Mouse (Mus musculus) heart, postnatal 4 days (tissue): ENCODE data around the gene Serhl. TPM values are rescaled to one million over a fixed set of nuclear protein-coding genes. Genes with fewer than 3 reads are reported as not detected.
"Not testable (repeated sequence)": the region's sequence is repeated elsewhere in the genome, so short reads cannot be mapped to it uniquely, and the experiment has no call there.

Source experiments
- DNase-seq: peaks from one replicate; pipeline ENCODE4 v3.0.0; 2021
- total RNA-seq, 2 experiments: library from RNA; stranded (reverse); gene quantifications; 2 replicates each; pipeline ENCODE4 v1.2.3; 2021

The Serhl gene
- 10 to 100 TPM; 73.2 to 74.7 TPM for total RNA-seq

DNA sequence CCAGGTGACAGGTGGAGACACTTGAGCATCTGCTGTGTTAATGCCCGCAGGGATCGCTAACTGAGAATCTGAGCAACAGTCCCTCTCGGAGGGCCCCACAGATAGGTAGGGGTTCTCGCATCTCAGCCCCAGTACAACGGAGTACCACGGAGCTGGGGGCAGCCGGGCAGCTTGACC is at the start of gene Serhl:
TSS of gene Serhl (plus strand) at position 78 of the 177 bp plus-strand sequence.
- no peak for DNase-seq

DNA sequence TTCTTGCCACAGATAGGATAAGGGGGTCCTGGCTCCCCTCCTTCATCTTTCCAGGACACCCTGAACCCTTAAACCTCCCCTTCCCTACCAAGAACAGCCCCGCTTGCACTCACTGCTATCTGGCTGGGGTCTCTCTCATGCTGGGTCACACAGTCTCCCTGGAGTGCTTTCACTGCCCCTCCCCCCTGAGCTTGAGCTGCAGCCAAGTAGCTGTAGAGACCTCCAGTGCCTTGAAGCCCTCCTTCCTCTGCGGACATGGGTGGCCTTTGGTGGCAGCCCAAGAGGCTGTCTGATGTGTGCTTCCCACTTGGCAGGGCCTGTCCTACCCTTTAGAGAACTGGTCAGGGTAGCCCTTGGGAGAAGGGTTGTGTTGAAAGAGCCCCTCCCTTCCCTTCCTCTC is 49.1 kb upstream of the Serhl start:
- DNase-seq, result no peak

DNA sequence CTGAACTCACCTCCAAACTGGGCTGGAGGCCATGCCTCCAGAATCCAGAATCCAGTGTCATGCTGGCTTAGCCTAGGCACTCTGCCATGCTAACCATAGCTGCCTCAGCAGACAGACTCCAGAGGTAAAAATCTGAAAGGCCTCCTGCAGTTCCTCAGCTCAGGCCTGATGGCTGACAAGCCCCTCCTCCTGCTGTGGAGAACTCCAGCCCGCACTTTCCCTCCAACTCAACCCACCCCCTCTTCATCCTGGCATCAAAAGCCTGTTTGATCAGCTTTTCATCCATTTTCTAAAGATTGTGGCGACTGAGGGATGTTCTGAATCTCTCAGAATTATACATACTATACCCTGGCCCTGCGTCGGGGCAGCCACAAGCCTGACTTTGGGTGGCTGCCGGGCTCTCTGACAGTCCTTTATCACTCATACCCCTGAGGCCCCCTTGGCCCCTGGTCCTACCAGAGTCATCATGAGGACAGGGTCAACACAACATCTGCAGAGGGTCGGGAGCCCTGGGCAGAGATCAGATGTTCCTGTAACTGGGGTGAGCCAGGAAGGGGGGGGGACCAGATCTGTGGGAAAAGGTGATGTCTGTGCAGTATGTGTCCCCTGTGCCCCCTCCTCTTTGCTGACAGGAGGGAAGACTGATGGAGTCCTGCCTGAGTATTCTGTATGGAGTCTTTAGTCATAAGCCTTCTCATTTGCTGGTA is 46.5 kb upstream of the Serhl start:
- DNase-seq, result no peak

DNA sequence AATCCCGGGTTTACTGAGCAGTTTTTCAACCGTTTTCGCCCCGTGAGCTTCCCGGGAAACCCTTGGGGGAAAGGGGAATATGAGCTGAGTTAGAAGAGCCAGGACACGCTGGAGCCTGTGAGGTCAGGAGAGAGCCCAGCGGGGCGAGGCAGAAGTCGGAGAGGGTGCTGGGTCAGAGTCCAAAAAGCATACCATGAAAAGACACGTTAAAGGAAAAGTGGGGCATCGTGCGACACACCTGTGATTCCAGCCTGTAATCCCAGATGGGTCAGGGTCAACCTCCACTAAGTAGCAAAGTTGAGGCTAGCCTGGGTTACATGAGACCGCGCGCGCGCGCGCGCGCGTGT is 46.0 kb upstream of the Serhl start:
- no peak for DNase-seq

DNA sequence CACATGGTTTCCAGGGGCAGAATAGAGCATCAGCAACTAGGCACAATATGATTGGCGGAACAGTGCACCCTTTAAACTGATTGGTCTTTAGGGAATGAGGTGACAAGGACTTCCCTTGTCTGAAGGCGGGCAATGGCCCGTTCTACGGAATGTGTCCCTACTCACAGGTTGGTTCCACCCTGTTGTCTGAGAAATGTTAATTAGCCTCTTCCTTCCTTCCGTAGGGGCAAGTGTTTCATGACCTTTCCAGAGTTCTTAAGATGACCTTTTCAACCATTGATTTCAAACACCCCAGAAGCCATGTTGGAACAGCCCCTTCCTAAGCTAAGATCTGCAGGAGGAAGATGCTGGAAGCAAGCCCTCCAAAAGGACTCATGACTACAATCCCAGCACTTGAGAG is 43.7 kb upstream of the Serhl start:
- not testable (repeated sequence) for DNase-seq

DNA sequence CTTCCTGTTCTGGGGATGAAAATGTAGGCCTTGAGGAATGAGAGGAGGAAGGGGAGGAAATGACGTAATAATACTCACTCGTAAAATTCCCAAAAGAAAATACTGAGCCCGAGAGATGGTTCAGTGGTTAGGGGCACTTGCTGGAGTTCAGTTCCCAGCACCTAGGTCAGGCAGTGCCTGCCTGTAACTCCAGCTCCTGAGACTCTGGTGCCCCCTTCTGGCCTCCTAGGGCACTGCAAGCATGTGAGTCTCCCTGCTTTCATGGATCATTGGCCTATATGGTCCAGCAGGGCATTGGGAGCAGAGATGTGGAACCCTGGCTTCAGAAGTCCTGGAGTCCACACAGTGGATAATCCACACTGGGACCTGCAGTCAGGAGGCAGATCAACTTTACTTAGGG is 43.0 kb upstream of the Serhl start:
- no peak for DNase-seq

DNA sequence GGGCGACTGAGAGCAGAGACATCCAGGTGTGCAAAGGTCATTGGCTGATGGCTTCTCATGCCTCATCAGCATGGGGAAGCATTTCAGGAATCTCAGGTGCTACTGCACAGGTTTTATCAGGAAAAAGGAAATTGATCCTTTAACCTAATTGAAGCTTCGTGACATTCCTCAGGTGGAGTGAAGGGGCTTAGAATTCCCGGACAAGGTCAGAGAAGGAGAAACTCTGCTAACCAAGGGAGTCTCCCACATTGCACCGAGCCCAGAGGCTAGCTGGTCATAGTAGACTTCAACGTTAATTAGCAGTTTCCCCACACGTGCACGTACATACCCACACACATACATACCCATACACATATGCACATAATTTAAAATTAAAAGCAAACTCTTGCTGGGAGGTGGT is 42.6 kb upstream of the Serhl start:
- no peak for DNase-seq

DNA sequence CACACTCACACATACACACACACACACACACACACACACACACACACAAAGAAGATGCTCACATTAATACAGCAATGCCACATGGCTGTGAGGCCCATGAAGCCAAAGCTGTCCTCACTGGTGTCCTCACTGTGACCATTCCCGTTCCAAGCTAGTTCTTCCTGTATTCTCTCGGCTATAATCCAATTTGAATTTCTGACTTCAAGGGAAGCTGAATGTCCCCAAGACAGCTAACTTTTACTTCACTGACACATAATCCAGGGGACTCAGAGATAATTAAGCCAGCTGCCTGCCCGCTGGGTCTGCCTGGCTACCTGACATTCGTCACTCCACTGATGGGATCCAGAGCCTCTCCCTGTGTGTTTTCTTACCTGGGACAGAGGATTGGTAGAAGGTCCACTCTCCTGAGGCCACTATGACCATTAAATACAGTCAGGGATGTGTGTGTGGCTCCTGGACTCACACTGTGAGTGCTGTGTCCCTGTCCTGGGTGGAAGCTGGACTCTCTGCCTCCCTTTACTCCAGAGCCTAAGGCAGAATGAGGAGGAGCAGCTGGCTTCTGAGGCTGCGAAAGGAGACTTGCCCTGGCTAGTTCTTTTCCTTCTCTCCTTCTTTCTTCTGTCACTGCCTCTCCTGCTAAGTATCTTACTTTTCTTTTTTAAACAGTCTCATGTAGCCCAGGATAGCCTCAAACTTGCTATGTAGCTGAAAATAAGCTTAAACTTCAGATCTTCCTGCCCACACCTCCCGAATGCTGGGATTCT is 36.8 kb upstream of the Serhl start:
- no peak for DNase-seq

DNA sequence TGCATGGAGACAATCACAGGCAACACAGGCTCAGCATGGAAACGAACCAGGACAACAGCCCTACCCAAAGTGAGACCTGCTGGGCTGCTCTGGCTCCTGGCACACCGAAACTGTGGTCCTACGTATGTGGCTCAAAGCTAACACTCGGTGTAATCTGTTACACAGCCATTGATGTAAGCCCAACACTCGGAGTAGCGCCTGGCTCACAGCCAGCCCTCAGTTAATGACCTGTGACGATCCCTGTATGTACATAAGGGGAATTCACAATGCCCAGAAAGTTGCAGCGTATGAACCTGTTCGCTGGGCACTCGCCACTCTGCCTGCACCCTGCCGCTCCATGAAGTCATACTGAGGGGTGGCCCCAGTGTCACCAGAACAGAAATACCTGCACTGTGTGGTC is 36.0 kb upstream of the Serhl start:
- DNase-seq, result no peak

DNA sequence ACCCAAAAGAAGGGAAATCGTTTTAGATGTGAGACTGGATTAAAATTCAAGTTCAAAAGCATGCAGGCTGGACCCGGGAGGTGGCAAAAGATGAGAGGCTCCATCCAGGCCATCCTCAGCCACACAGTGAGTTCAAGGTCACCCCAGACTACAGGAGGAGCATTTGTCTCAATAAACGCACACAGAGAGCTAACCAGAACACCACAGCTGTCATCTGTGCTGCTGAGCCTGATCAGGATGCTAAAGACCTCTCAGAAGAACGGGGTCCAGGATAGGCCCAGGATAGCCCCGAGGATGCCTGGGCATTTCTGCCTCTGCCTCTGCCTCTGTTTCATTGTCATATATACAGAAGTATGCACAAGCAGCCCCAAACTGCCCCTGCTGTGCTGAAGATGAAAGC is 33.7 kb upstream of the Serhl start:
- no peak for DNase-seq

DNA sequence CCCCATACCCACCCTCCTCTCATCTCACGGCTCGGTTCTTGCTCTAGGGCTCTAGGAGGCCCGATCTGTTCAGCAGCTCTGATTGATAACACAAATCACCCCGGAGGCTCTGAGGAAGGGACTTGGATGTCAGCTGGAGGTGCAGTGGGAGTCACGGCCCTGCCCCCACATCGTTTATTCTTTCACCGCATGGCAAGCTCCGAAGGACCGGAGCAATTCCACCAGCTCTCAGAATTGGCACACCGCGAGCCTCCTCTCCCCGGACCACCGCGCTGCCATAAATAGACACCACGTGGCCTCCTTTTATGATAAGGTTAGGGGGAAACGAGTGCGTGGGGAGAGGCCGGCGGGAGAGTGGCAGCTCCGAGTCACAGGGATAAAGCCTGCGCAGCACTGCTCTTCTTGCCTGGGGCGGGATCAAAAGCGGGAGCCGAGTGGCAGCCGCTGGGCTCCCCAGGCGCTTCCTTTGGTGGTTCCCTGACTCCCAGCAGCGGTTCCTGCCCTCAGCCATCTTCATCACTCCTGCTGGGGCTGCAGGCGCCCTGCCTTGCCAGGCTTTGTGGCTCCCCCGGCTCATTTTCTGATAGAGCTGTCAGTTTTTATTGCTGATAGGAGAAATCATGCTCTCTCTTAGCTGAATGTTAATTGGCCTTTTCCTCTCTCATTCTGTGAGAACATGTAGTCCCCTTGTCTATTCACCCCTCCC is 32.8 kb upstream of the Serhl start:
- DNase-seq, result peak; percentile 79

DNA sequence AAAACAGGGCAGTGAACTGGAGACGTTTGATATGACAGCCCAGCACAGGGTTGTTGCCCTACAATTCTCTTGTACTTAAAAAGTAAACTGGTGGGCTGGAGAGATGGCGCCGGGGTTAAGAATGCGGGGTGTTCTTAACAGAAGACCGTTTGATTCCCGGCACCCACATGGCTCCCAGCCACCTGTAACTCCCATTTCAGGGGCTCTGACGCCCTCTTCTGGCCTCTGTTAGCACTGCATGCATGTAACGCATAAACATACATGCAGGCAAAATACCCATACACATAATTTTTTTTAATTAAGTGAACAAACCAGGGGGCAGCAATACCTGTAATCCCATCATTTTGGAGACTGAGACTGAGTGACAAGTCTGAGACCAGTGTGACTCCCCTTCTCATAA is 31.8 kb upstream of the Serhl start:
- DNase-seq, result no peak

DNA sequence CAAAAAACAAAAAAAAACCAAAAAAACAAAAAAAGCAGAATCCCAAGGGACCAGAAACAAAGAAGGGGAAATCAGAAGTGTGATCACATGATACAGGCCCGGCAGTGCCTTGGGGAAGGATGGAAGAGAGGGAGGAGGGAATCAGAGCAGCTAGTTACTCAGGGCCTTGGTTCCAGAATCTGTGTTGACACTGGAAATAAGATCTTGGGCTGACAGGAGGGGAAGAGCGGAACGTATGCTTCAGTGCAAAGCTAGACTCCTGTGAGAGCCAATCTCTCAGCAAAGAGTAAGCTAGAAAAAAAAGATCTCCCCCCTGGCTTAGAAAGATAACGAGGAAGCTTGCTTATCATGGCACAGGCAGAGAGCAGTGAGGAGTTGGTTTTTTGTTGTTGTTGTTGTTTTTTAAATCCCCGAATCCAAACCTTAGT is 30.1 kb upstream of the Serhl start:
- no peak for DNase-seq

DNA sequence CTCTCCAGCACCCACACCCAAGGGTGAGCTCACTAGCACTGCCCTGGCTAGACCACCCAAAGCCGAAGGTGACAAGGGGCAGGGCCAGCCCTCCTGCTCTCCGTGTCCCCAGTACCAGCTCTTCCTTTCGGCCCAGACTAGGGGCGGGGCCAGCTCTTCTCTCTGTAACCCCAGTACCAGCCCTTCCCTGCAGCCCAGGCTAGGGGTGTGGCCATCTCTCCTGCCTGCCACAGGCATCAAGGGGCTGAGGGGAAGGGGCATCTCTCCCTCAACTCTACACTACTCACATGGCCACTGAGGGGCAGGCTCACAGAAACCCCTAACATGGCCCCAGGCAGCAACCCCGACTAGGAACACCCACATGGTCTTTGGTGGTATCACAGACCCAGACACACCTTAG is 27.6 kb upstream of the Serhl start:
- DNase-seq, result no peak

DNA sequence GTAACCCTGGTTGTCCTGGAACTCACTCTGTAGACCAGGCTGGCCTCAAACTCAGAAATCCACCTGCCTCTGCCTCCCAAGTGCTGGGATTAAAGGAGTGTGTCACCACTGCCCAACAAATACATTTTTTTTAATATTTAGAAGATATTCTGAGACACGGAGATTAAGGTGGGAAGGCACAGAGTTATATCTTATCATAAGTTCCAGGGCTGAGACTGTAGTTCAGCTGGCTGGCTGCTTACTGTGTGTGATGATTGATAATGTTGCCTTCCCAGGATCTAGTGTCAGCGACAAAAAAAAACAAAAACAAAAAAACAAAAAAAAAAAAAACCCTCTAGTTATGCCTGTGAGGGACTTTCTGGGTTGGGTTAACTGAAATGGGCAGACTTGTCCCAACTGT is 26.7 kb upstream of the Serhl start:
- DNase-seq, result not testable (repeated sequence)

DNA sequence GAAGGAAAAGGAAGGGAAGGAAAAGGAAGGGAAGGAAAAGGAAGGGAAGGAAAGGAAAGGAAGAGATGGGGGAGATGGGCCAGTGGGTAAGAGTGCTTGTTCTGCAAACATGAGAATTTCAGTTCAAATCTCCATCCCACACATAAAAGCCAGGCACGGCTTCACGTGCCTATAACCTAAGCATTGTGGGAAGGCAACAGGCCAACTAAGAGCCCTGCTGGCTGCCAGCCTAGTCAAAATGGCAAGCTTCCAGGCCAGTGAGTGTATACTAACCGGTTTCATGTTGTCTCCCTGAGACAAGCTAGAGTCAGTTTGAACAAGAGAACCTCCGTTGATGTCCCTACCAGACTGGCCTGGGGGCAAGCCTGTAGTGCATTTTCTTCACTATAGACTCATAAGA is 23.8 kb upstream of the Serhl start:
- peak; percentile 88 for DNase-seq

DNA sequence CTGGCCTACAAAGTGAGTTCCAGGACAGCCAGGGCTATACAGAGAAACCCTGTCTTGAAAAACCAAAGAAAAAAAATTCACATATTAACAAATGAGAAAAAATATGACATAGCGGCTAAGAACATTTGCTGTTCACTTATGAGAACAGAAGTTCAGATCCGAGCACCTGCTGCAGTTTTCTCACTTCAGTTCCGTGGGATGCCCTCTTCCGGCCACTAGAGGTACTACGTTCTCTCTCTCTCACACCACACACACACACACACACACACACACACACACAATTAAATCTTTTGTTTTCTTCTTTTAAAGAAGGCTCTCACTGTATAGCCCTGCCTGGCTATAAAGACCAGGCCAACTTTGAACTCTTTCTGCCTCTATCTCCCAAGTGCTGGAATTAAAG is 21.0 kb upstream of the Serhl start:
- no peak for DNase-seq

DNA sequence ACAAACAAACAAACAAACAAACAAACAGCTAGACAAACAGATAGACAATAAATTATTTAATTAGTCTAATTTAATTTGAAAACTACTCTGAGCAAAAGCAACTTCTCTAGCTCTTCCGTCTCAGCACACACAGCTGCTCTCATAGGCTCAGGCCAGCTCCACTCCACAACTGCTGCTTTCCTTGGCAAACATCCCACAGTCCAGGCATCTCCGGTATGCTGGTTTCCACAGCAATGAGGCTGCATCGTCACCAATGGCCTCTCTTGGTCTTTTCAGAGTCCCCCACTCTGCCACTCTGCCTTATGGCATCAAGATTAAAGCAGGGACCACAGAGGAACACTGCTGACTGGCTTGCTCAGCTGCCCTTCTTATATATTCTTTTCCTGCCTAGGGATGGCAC is 18.4 kb upstream of the Serhl start:
- peak; percentile 83 for DNase-seq

DNA sequence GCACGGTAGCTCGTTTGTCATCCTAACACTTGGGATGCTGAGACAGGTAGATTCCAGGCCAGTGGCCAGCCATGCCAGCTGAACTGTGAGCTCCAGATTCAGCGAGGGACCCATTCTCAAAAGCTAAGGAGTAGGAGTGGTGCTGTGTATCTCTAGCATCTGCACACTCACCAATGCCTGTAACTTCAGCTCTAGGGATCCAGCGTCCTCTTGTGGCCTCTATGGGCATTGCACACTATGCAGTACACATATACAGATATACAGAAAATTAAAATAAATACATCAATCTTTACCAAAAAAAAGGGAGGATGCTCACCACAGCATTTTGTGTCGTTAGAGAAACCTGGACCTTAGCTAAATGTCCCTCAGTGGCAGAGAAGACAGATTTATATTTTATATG is 17.6 kb upstream of the Serhl start:
- DNase-seq, result no peak

DNA sequence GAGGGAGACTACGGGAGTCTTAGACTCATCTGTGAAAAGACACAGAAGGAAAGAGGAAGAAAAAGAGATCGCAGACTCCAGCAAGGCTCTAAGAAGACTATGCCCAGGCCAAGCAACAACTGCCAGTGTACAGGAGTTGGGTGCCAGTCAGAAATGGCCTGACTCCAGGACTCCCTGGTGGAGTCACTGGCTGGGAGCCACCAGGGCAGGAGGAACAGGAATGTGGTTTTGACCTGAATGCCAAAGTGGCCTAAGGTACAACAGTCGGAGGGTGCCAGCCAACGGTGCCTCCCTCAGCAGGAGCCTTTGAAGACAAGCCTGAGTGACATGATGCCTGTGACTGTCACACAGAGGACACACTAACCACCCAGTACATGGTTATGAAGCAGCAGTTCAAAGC is 15.1 kb upstream of the Serhl start:
- peak; percentile 62 for DNase-seq

DNA sequence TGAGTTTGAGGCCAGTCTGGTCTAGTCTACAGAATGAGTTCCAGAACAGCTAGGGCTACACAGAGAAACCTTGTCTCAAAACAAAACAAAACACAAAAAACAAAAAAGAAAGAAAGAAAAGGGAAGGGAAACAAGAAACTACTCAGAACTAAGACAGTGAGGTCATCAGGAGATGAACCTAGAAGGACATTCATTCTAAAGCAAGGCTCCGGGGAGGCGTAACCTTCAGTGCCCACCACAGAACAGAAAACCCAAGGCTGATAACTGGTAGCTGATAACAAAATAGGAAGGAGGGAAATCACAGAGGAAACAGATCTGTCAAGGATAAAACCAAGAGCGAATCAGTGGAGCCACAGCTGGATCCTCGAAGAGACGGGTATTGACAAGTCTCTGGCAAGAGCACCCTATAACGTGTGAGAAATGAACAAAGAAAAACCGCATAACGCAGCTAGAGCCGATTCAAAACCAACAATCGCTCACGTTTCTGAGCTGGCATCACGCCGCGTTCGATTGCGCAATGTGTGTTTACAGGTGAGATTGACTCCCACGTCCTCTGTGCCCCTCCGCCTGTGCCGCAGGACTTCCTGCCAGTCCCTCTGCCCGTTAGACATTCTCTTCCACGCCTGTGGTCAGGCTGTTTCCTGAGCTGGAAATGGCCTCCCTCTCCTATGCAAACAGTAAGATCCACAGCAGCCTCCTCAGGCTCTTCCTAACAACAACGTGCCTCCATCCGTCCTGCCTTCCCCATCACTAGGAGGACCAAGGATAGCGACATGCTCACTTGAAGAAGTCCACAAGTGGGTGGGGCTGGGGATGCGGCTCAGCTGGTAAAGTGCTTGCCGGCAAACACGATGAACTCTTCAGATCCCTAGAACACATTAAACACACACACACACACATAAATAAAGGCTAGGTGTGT is 13.4 kb upstream of the Serhl start:
- DNase-seq, result no peak

DNA sequence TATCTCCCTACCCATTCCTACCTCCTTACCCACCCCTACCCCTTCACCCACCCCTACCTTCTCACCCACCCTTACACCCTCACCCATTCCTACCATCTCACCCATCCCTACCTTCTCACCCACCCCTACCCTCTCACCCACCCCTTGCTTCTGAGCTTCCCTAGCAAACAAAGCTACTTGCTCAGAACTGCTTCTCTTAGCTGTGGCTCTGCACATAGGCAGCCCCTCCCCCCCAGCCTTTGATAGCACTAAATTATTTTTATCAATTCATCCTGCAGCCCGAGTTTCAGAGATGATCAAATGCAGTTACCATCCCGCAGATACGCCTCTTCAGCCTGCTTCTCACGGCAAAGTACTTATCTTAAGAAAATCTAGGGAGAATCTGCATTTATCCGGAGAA is 5.8 kb upstream of the Serhl start:
- no peak for DNase-seq

DNA sequence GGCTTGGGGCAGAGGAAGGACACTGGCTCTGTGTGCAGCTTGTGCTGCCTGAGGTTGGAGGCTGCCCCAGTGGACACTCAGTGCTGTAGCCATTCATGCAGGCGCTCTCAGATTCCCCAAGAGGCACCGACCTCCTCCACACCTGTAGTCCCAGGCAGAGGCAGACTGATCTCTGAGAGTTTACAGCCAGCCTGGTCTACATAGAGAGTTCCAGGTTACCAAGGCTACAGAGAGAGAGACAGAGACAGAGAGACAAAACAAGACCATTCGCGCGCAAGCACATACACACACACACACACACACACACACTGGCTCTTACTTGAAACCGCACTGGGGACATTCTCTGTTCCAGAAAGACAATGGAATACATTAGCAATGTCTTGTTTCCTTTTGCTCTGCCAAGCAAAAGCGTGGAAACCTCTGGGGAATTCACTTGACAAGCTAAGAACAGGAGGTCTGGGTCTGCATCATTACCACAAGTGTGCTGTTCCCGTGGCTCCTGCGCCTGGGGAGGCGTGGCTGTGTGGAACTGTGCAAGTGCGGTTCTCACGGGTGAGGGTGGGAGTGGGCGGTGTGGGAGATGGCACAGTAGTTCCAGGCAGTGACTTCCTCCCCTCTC is 5.2 kb upstream of the Serhl start:
- peak; percentile 64 for DNase-seq
